ENCODE assay signal across 8 mouse cellular contexts in the genomic region with DNA sequence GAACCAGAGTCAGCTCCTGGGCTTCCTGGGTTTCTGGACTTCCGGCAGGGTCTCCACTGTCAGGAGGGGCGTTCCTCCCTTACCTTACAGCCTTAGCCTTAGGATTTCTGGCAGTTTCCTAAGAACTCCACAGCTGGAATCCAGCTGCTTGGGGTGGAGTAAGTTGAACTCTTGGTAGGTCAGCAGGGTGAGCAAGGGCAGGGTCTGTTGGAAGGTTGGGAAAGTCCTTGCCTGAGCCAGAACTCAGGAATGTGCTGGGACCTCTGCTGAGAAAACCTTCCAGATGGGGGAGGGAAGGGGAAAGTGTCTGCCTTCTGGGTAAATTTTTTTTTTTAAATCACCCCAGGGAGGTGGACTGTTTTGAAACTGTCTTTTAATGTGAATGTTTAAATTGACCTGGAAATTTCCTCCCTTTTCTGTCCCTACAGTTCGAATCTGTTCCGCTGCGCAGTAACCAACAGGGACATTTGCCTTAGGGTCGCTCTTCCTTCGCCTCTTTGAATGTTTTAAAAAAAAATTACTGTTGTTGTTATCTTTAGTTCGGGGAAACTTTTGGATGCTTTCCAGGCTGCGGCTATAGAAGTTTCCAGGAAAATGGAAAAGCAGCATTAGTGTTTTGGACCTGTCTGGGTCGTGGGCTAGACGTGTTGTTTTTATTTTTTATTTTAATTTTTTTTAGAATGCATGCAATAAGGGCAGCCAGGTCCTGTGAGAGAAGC. TPM values are rescaled to one million over a fixed set of nuclear protein-coding genes. Genes with fewer than 3 reads are reported as not detected.
DNase-seq lines count a peak whose midpoint lies in the region; ATAC-seq and TF ChIP-seq lines count a peak whose summit lies in the region.

No protein-coding gene starts in this region.

- no peak overlapping the region for H3K4me2 ChIP-seq in forebrain, embryonic 16.5 days (ENCODE audit: low read length)
- no peak overlapping the region; the same call in 1 of the 2 replicates for H3K4me2 ChIP-seq in intestine, embryonic 16.5 days (ENCODE audit: low read depth, low read length)
- no peak overlapping the region for H3K4me2 ChIP-seq in midbrain, embryonic 11.5 days

- no peaks in the 10 kb centered on the region for H3K27me3 ChIP-seq in forebrain, embryonic 16.5 days (replicated peaks; ENCODE audit: control insufficient read depth, insufficient read depth, low read length)
- no peaks in the 10 kb centered on the region for H3K27me3 ChIP-seq in intestine, embryonic 16.5 days (replicated peaks; ENCODE audit: control insufficient read depth, insufficient read depth, low read length)
- H3K27me3 ChIP-seq in midbrain, embryonic 11.5 days (ENCODE audit: control insufficient read depth, insufficient read depth, low read length) = no peaks in the 10 kb centered on the region

- no peaks in the 10 kb centered on the region for H3K36me3 ChIP-seq in forebrain, embryonic 16.5 days (ENCODE audit: control insufficient read depth, insufficient read depth)
- H3K36me3 ChIP-seq in intestine, embryonic 16.5 days (ENCODE audit: control insufficient read depth, insufficient read depth, low read length) = no peaks in the 10 kb centered on the region
- no peaks in the 10 kb centered on the region for H3K36me3 ChIP-seq in midbrain, embryonic 11.5 days (ENCODE audit: control insufficient read depth, insufficient read depth, low read length)

- peaks cover 53% of the 10 kb centered on the region for H3K4me1 ChIP-seq in forebrain, embryonic 16.5 days (replicated peaks; ENCODE audit: control insufficient read depth, insufficient read depth, low read length)
- peaks cover 53% of the 10 kb centered on the region for H3K4me1 ChIP-seq in intestine, embryonic 16.5 days (ENCODE audit: control insufficient read depth, insufficient read depth, low read length)
- peaks cover 43% of the 10 kb centered on the region for H3K4me1 ChIP-seq in midbrain, embryonic 11.5 days (ENCODE audit: control insufficient read depth, insufficient read depth, low read length)

- no peak for ATAC-seq in forebrain, embryonic 16.5 days
- no peak for ATAC-seq in intestine, embryonic 16.5 days
- ATAC-seq in midbrain, embryonic 11.5 days (ENCODE audit: low FRiP score) = no peak
- no peak for ATAC-seq in activated CD4-positive, CD25-positive, alpha-beta regulatory T cell, adult 4 months

- no peak overlapping the region for H3K4me3 ChIP-seq in left cerebral cortex, adult 2 months
- H3K4me3 ChIP-seq in forebrain, embryonic 16.5 days (replicated peaks; ENCODE audit: low read length) = no peak overlapping the region
- no peak overlapping the region for H3K4me3 ChIP-seq in intestine, embryonic 16.5 days (ENCODE audit: low read length)
- H3K4me3 ChIP-seq in midbrain, embryonic 11.5 days (ENCODE audit: low read depth, low read length) = no peak overlapping the region

- 0 out of 2 replicates have a peak overlapping the region, but pooled peaks have one; percentile 7 for H3K9ac ChIP-seq in forebrain, embryonic 16.5 days (replicated peaks; ENCODE audit: low read depth, low read length)
- H3K9ac ChIP-seq in intestine, embryonic 16.5 days (ENCODE audit: low read depth, low read length) = peak overlapping the region; percentile 46
- no peak overlapping the region for H3K9ac ChIP-seq in midbrain, embryonic 11.5 days (ENCODE audit: low read length)

- H3K9me3 ChIP-seq in forebrain, embryonic 16.5 days (ENCODE audit: control insufficient read depth, low read length) = no peaks in the 10 kb centered on the region
- H3K9me3 ChIP-seq in intestine, embryonic 16.5 days (ENCODE audit: control insufficient read depth, low read length) = no peaks in the 10 kb centered on the region
- H3K9me3 ChIP-seq in midbrain, embryonic 11.5 days (ENCODE audit: control insufficient read depth, low read length) = no peaks in the 10 kb centered on the region

- 52% methylated on average over 11 of the region's 11 CpGs for WGBS in forebrain, embryonic 16.5 days
- whole genome bisulfite sequencing in intestine, embryonic 16.5 days = 44% methylated on average over 11 of the region's 11 CpGs
- 75% methylated on average over 11 of the region's 11 CpGs for WGBS in midbrain, embryonic 11.5 days

- no peak for TF ChIP-seq CTCF in left cerebral cortex, adult 2 months (IDR thresholded peaks at IDR 0.05)

- intact Hi-C loops in left cerebral cortex, adult 2 months (cut with DNase I) = no loop called here
- intact Hi-C loops in left cerebral cortex, postnatal 14 days (cut with DNase I) = no loop called here

- no peak for DNase-seq in left cerebral cortex, adult 2 months (ENCODE audit: extremely low spot score in 1 of 2, low spot score in 2 of 2)
- DNase-seq in left cerebral cortex, postnatal 14 days (ENCODE audit: low spot score in 2 of 2) = no peak
- DNase-seq in midbrain, embryonic 11.5 days (ENCODE audit: low spot score, missing footprints) = peak; percentile 82
- no peak for DNase-seq in cerebellum, adult 9-10 months
- DNase-seq in thymus, postnatal 0 days (ENCODE audit: low spot score) = no peak

- peak overlapping the region; percentile 19; the same call in 1 of the 2 replicates for H3K27ac ChIP-seq in left cerebral cortex, adult 2 months
- no peak overlapping the region; the same call in 1 of the 2 replicates for H3K27ac ChIP-seq in forebrain, embryonic 16.5 days (ENCODE audit: low read length)
- H3K27ac ChIP-seq in intestine, embryonic 16.5 days (ENCODE audit: low read length) = peak overlapping the region; percentile 84
- no peak overlapping the region for H3K27ac ChIP-seq in midbrain, embryonic 11.5 days (ENCODE audit: low read depth, low read length)

RNA-seq across cellular contexts. Expression of a gene that starts 15.0 kb away (rescaled TPM):
- 10 to 100 TPM; 74.3 to 80.8 TPM for total RNA-seq in left cerebral cortex, adult 2 months (2021)
- 10 to 100 TPM; 74.0 to 78.2 TPM for total RNA-seq in left cerebral cortex, postnatal 14 days (2021)
- polyA plus RNA-seq in forebrain, embryonic 16.5 days (2015; fragmentation: Nextera tagmentation; extraction: Ambion mirVana) = 67.0 and 74.0 TPM in 2 replicates
- 8.2 and 10.9 TPM in 2 replicates for polyA plus RNA-seq in intestine, embryonic 16.5 days (2015; fragmentation: Nextera tagmentation; extraction: Ambion mirVana)
- polyA plus RNA-seq in midbrain, embryonic 11.5 days (2014; fragmentation: Nextera tagmentation; extraction: Ambion mirVana) = 24.4 and 26.4 TPM in 2 replicates
- polyA plus RNA-seq in activated CD4-positive, CD25-positive, alpha-beta regulatory T cell, adult 4 months (2017; shearing (Covaris generic)) = 10 to 100 TPM in 1 of 2 experiments, 1 to 10 TPM in 1; 8.6 to 13.6 TPM
- 13.1 and 15.5 TPM in 2 replicates for polyA plus RNA-seq in thymus, postnatal 0 days (2015; fragmentation: Nextera tagmentation; extraction: Ambion mirVana)

RNA-seq across cellular contexts. Expression of a gene that starts 47.2 kb away (rescaled TPM):
- 10 to 100 TPM; 79.8 to 91.6 TPM for total RNA-seq in left cerebral cortex, adult 2 months (2021)
- 10 to 100 TPM; 71.2 to 72.2 TPM for total RNA-seq in left cerebral cortex, postnatal 14 days (2021)
- polyA plus RNA-seq in forebrain, embryonic 16.5 days (2015; fragmentation: Nextera tagmentation; extraction: Ambion mirVana) = 61.5 and 62.7 TPM in 2 replicates
- 7.9 and 9.5 TPM in 2 replicates for polyA plus RNA-seq in intestine, embryonic 16.5 days (2015; fragmentation: Nextera tagmentation; extraction: Ambion mirVana)
- 37.9 and 38.4 TPM in 2 replicates for polyA plus RNA-seq in midbrain, embryonic 11.5 days (2014; fragmentation: Nextera tagmentation; extraction: Ambion mirVana)
- polyA plus RNA-seq in activated CD4-positive, CD25-positive, alpha-beta regulatory T cell, adult 4 months (2017; shearing (Covaris generic)) = 10 to 100 TPM; 19.8 to 20.1 TPM
- 18.8 and 20.1 TPM in 2 replicates for polyA plus RNA-seq in thymus, postnatal 0 days (2015; fragmentation: Nextera tagmentation; extraction: Ambion mirVana)

Comparison
In these comparisons a context has a peak if more than half of its experiments do, and no peak if none do; other contexts are left out.
1. H3K27ac ChIP-seq: peak in left cerebral cortex, adult 2 months (single experiment) and intestine, embryonic 16.5 days (single experiment); none in forebrain, embryonic 16.5 days (single experiment) and midbrain, embryonic 11.5 days (single experiment).